Mouse (Mus musculus): Measurements from ENCODE around the gene Smyd3. TPM values are rescaled to one million over a fixed set of nuclear protein-coding genes. Genes with fewer than 3 reads are reported as not detected.

Smyd3 gene
- polyA plus RNA-seq, 1 experiment from 2014 or later, result 22.3 TPM

DNA sequence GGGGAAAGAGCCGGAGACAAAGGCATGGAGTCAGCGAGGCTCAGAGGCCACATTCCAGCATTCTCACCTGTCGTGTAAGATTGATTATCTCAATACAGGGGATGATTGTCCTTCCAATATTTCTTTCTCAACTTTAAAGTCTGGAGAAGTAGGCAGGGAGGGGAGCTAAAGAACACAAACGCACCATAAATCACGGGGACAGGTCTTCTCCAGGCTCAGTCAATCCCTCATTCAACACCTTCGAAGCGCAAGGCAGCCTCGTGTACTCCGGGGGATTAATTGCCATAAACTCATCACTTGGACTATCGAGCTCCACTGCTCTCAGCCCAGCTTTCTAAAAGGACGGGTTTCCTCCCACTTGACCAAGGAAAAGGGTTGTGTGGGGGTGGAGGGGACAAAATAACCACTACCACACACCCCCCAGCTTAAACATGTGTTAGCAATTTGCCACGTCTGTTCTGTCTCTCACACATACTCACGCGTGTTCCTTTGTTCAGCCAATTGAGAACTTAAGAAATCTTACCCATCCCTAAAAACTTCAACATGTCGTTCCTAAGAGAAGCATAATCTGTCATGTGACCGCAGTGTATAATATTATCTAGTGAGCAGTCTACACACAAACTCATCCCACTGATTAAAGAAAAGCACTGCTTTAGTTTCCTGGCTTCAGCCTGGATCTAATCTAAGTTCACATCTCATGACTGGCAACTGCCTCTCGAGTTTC is 43.8 kb downstream of the Smyd3 start:
- 18% methylated on average over 17 of the region's 17 CpGs for WGBS
- DNase-seq (ENCODE audit: low spot score), result peak; percentile 70
- Histone ChIP-seq H3K27ac (peak overlapping the region; percentile 43; the same call in 1 of the 2 replicates), H3K9me3 (replicated peaks) (peaks cover 7% of the 10 kb centered on the region), H3K4me1 (peaks cover 33% of the 10 kb centered on the region), H3K36me3 (peaks cover 22% of the 10 kb centered on the region), H3K27me3 (ENCODE audit: low read depth, poor library complexity, severe bottlenecking) (no peaks in the 10 kb centered on the region), H3K4me3 (no peak overlapping the region)

GRCm38 (mm10) chr1:179467970-179468369 is 49.9 kb downstream of the Smyd3 start:
- DNase-seq (ENCODE audit: low spot score), result no peak
- Histone ChIP-seq H3K27ac (no peak overlapping the region), H3K9me3 (replicated peaks) (peaks cover 6% of the 10 kb centered on the region), H3K4me3 (no peak overlapping the region), H3K4me1 (peaks cover 6% of the 10 kb centered on the region), H3K27me3 (ENCODE audit: low read depth, poor library complexity, severe bottlenecking) (peaks cover 42% of the 10 kb centered on the region; the same call in 1 of the 2 replicates), H3K36me3 (peaks cover 21% of the 10 kb centered on the region)
- 74% methylated on average over 8 of the region's 8 CpGs for WGBS

- Histone ChIP-seq H3K4me1 (peaks cover 47% of the 10 kb centered on the region), H3K9me3 (replicated peaks) (no peaks in the 10 kb centered on the region), H3K27me3 (ENCODE audit: low read depth, poor library complexity, severe bottlenecking) (peaks cover 50% of the 10 kb centered on the region; the same call in 1 of the 2 replicates), H3K36me3 (0 out of 2 replicates have a peak, but pooled peaks cover 2% of the 10 kb centered on the region), H3K27ac (no peak overlapping the region), H3K4me3 (no peak overlapping the region)
- 86% methylated on average over 5 of the region's 5 CpGs for WGBS
- DNase-seq (ENCODE audit: low spot score), result no peak
These were observed 55.5 kb downstream of the Smyd3 start for GRCm38 (mm10) chr1:179462376-179462775.

DNA sequence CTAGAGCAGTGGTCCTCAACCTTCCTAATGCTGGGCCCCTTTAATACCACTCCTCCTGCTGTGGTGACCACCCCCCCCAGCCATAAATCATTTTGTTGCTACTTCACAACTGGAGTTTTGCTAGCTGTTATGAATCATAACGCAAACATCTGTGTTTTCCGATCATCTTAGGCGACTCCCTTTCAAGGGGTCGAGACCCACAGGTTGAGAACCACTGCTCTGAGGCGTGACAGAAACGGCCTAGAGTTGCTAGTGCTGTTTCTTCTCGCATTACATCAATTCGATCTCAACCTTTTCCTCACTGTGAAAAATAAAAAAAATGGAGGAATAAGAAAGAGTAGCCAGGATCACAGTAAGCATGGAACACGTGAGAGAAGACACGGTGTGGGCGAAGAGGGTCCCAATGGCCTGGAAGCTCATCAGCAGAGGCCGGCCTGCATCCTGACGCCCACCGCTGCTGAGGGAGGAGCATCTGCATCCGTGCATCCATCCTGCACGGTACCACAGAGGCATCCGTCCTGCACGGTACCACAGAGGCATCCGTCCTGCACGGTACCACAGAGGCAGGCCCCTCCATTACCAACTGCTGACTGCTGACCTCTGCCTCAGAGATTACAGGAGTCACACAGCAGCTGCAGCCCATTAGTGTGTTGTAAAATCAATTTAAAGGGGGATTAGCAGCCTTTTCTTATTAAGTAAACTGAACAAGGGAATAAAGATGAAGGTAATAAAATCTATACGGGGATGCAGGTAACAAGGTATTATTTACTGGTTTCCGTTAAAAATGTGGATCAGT is 56.6 kb downstream of the Smyd3 start:
- H3K4me3 ChIP-seq, result no peak overlapping the region
- H3K36me3 ChIP-seq, result 0 out of 2 replicates have a peak, but pooled peaks cover 2% of the 10 kb centered on the region
- H3K27ac ChIP-seq, result peak overlapping the region; percentile 79
- H3K9me3 ChIP-seq (replicated peaks), result no peaks in the 10 kb centered on the region
- peaks cover 58% of the 10 kb centered on the region for H3K4me1 ChIP-seq
- H3K27me3 ChIP-seq (ENCODE audit: low read depth, poor library complexity, severe bottlenecking), result peaks cover 49% of the 10 kb centered on the region; the same call in 1 of the 2 replicates
- 41% methylated on average over 22 of the region's 22 CpGs for WGBS
- no peak for DNase-seq (ENCODE audit: low spot score)

DNA sequence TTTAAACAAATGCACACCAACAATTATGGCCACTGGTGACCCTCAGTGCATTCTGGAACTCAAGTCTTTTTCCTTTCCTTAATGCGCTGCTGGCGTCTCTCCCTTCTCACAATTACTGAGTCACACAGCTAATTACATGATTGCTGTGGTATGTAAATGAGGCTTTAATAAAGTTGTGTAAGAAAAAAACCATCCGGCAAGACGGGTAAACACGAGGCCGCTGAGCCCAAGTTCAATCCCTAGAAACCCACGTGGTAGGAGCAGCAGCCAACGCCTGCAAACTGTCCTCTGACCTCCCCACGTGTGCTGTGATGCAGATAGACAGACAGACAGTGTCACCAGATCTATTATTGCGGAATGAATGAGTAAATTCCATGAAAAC is 58.9 kb downstream of the Smyd3 start:
- Histone ChIP-seq H3K4me1 (peaks cover 71% of the 10 kb centered on the region), H3K27me3 (ENCODE audit: low read depth, poor library complexity, severe bottlenecking) (peaks cover 32% of the 10 kb centered on the region; the same call in 1 of the 2 replicates), H3K36me3 (no peaks in the 10 kb centered on the region), H3K4me3 (no peak overlapping the region), H3K27ac (peak overlapping the region; percentile 62), H3K9me3 (replicated peaks) (no peaks in the 10 kb centered on the region)
- DNase-seq (ENCODE audit: low spot score), result no peak
- WGBS, result 41% methylated on average over 10 of the region's 10 CpGs

GRCm38 (mm10) chr1:179458236-179458986 is 59.4 kb downstream of the Smyd3 start:
- Histone ChIP-seq H3K27ac (peak overlapping the region; percentile 62), H3K27me3 (ENCODE audit: low read depth, poor library complexity, severe bottlenecking) (peaks cover 27% of the 10 kb centered on the region; the same call in 1 of the 2 replicates), H3K4me3 (no peak overlapping the region), H3K4me1 (peaks cover 72% of the 10 kb centered on the region), H3K9me3 (replicated peaks) (no peaks in the 10 kb centered on the region), H3K36me3 (no peaks in the 10 kb centered on the region)
- DNase-seq (ENCODE audit: low spot score), result no peak
- WGBS, result 14% methylated on average over 9 of the region's 9 CpGs

DNA sequence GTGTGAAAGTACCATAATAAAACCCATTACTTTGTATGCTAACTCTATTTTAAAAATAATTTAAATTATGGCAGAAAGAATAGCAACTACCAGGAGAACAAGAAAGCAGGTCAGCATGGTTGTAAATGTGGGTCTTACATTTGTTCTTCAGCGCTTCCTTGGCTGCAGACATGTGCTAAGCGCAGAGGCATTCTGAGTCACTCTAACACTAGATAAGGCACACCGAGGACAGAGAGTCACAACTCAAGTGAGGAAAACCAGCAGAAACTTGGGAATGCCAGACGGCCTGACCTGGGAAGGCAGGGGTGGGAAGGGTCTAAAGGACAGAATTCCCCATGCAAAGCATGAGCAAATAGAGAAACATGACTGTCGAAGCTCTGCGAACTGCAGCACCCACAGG is 63.2 kb downstream of the Smyd3 start:
- H3K4me3 ChIP-seq, result no peak overlapping the region
- no peak for DNase-seq (ENCODE audit: low spot score)
- H3K4me1 ChIP-seq, result peaks cover 48% of the 10 kb centered on the region
- H3K9me3 ChIP-seq (replicated peaks), result no peaks in the 10 kb centered on the region
- H3K27me3 ChIP-seq (ENCODE audit: low read depth, poor library complexity, severe bottlenecking), result peaks cover 14% of the 10 kb centered on the region; the same call in 1 of the 2 replicates
- WGBS, result 68% methylated on average over 6 of the region's 6 CpGs
- H3K27ac ChIP-seq, result peak overlapping the region; percentile 53
- H3K36me3 ChIP-seq, result no peaks in the 10 kb centered on the region

- no peaks in the 10 kb centered on the region for H3K9me3 ChIP-seq (replicated peaks)
- WGBS, result 83% methylated on average over 2 of the region's 2 CpGs
- no peak overlapping the region for H3K27ac ChIP-seq
- H3K4me3 ChIP-seq, result no peak overlapping the region
- H3K27me3 ChIP-seq (ENCODE audit: low read depth, poor library complexity, severe bottlenecking), result peaks cover 6% of the 10 kb centered on the region; the same call in 1 of the 2 replicates
- H3K36me3 ChIP-seq, result no peaks in the 10 kb centered on the region; the same call in 1 of the 2 replicates
- H3K4me1 ChIP-seq, result peaks cover 28% of the 10 kb centered on the region
- no peak for DNase-seq (ENCODE audit: low spot score)
These were observed 66.6 kb downstream of the Smyd3 start for GRCm38 (mm10) chr1:179451211-179451610.

- no peaks in the 10 kb centered on the region for H3K9me3 ChIP-seq (replicated peaks)
- no peaks in the 10 kb centered on the region; the same call in 1 of the 2 replicates for H3K27me3 ChIP-seq (ENCODE audit: low read depth, poor library complexity, severe bottlenecking)
- H3K4me1 ChIP-seq, result peaks cover 38% of the 10 kb centered on the region
- H3K36me3 ChIP-seq, result no peaks in the 10 kb centered on the region; the same call in 1 of the 2 replicates
- peak overlapping the region; percentile 84 for H3K27ac ChIP-seq
- no peak overlapping the region for H3K4me3 ChIP-seq
- 38% methylated on average over 2 of the region's 2 CpGs for WGBS
- no peak for DNase-seq (ENCODE audit: low spot score)
These were observed 71.0 kb downstream of the Smyd3 start for GRCm38 (mm10) chr1:179446845-179447212.

DNA sequence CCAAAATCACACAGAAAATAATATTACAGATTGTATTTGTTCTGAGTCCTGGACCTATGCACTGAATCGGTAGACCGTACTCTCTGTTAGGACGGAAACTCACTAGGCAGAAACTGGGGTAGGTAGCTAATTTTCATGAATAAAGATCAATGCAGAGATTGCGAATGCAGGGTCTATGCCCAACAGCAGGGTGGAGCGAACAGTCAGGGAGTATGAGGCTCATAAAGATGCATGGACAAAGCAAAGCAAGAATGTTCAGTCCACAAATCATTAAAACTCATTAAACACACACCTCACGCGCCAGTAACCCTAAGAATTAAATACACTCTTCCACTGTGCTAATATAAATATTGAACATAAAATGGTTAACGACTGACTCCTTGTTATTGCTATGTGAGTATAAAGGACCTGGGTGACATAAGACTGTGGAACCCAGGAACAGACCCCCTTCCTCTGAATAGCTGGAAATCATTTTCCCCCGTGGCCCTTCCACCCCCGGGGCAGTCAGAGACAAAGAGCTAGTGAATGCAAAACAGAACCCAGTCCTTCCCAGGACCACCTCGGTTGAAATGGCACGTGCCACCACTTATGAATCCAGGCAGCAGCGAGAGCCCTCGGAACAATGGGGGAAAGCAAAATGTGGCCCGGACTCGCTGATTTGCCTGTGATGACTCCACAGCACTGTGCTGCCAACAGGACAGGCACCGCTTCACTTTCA is 71.6 kb downstream of the Smyd3 start:
- peak; percentile 81 for DNase-seq (ENCODE audit: low spot score)
- H3K27ac ChIP-seq, result peak overlapping the region; percentile 84
- no peaks in the 10 kb centered on the region; the same call in 1 of the 2 replicates for H3K36me3 ChIP-seq
- H3K27me3 ChIP-seq (ENCODE audit: low read depth, poor library complexity, severe bottlenecking), result no peaks in the 10 kb centered on the region; the same call in 1 of the 2 replicates
- 36% methylated on average over 17 of the region's 17 CpGs for WGBS
- no peaks in the 10 kb centered on the region for H3K9me3 ChIP-seq (replicated peaks)
- H3K4me1 ChIP-seq, result peaks cover 41% of the 10 kb centered on the region
- H3K4me3 ChIP-seq, result no peak overlapping the region

DNA sequence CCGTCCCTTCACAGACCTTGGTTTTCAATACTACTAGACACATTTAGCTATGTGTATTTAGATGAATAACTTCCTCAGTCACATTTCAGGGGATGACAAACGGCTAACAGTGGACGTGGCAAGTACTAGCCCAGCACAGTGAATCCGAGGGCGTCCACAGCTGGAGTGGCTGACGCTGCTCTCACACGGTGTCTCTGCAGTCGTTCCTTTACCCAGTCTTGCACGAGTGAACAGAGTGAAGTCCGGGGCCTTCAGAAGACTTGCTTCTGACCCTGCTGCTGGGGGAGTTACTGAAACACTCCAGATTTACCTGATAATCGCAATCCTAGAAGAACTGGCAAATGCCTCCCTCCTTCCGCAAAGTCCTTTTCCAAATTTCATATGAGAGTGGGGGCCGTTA is 74.0 kb downstream of the Smyd3 start:
- Histone ChIP-seq H3K9me3 (replicated peaks) (no peaks in the 10 kb centered on the region), H3K36me3 (no peaks in the 10 kb centered on the region), H3K27ac (peak overlapping the region; percentile 62), H3K27me3 (ENCODE audit: low read depth, poor library complexity, severe bottlenecking) (no peaks in the 10 kb centered on the region; the same call in 1 of the 2 replicates), H3K4me3 (no peak overlapping the region), H3K4me1 (peaks cover 41% of the 10 kb centered on the region)
- WGBS, result 80% methylated on average over 13 of the region's 13 CpGs
- DNase-seq (ENCODE audit: low spot score), result no peak

DNA sequence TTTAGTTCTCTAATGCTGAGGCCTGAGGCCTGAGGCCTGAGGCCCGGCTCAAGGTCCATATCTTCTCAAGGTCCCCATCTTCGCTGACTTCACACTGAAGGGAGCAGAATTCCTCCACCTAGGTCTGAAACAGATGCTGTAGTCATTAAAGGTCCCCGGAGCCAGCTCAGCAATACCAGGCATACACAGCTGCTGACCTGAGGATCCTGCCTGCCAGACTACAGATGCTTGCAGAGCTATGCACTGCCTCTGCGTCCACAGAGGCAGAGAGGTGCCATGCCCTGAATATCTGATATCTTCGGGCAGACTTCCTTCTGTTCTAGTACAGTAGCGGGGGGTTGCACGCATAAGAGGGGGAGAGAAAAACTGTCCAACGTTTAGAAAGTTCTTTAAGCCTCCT is 74.4 kb downstream of the Smyd3 start:
- DNase-seq (ENCODE audit: low spot score), result no peak
- no peaks in the 10 kb centered on the region for H3K9me3 ChIP-seq (replicated peaks)
- peak overlapping the region; percentile 34 for H3K27ac ChIP-seq
- no peaks in the 10 kb centered on the region; the same call in 1 of the 2 replicates for H3K27me3 ChIP-seq (ENCODE audit: low read depth, poor library complexity, severe bottlenecking)
- H3K4me3 ChIP-seq, result no peak overlapping the region
- H3K4me1 ChIP-seq, result peaks cover 41% of the 10 kb centered on the region
- 63% methylated on average over 8 of the region's 8 CpGs for WGBS
- no peaks in the 10 kb centered on the region for H3K36me3 ChIP-seq
